Mouse (Mus musculus): ENCODE data around the gene Insrr.

- TF ChIP-seq CTCF (IDR thresholded peaks at IDR 0.05; ENCODE audit: low read depth, low read length) (no peak), EP300 (IDR thresholded peaks at IDR 0.05; ENCODE audit: insufficient read depth, low read depth, low read length) (no peak), POLR2A (IDR thresholded peaks at IDR 0.05; ENCODE audit: insufficient read depth, low read length) (no peak)
Observed at GRCm38 (mm10) chr3:87764506-87764905, 32.2 kb upstream of the Insrr start.
